Mouse (Mus musculus) T-cell, adult 66 days (primary cell): ENCODE measurements around the gene Gab2. TPM values are rescaled to one million over a fixed set of nuclear protein-coding genes. Genes with fewer than 3 reads are reported as not detected.

ENCODE experiments used
- total RNA-seq, 2 experiments: library from RNA; stranded (reverse); gene quantifications; 3 replicates in 1 of 2; 4 replicates in 1 of 2; pipeline ENCODE4 v1.2.4; 2023

Gab2 gene
- under 1 TPM; 0.36 to 0.99 TPM for total RNA-seq

DNA sequence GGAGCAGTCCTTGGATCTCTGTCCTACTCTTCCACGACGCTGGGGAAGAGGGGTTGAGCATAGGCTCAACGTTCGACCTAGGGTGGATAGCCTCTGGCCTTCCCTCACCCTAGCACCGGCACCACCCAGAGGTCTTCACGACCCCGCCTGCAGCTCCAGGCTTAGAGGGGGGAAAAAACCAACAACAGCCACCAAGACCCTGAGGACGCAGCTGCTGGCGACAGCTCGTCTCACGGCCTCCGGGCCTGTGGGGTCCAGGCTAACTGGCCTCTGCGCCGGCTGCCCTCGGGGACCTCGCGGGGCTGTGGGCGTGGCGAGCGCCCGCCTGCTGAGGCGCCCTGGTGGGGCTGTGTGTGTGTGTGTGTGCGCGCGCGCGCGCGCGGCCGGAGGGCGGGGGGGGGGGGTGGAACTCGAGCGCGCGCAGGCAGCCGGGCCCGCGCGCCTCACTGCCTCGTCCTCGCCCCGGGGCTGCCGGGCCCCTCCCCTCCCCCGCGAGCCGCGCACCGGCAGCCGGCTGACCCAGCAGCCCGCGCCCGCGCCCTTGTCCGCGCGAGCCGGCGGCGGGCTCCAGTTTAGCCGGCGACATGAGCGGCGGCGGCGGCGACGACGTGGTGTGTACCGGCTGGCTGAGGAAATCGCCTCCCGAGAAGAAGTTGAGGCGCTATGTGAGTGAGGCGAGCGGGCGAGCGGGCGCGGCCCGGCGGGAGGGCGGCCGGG is at the start of gene Gab2:
Gab2 (plus strand) TSS at position 345 of the 717 bp plus-strand sequence.

DNA sequence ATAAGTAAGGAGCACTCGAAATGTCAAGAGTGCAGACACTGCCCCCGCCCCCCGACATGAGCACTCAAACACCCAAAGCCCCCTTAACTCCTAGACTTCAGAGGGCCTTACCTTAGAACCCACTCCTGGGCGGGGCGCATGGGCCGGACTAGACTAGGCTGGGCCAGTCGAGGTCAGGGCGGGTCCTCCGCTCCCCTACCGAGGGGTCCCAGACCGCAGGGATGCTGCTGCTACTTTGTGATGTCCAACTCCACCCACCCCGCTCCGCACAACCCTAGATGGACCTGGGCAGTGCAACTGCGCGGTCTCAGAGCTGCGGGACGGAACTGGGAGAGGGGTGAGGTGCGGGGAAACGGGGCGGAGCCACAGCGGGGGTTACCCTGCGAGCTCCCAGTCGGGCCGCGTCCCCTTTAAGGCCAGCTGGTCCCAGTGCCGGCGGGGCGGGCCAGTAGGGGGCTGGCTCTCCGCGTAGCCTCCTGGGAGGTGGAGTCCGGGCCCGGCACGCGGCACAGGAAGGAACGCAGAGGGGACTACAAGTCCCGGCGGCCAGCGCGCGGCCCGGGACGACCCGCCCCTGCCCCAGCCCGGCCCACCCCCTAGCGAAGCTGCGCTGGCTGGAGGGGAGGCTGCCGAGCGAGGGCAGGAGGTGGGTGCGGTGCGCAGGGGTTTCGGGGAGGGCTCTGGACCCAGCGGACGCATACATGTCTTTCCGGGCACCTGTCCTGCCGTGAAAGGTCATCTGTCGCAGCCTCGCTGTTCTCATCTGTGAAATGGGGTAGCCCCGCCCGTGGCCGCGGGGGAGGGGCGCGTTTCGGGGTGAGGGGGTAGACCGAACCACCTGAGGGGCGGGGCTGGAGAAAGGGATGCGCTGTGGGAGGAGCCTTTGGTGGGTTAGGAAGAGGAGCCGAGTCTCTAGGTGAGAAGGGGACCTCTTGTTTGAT is 250.6 kb downstream of the Gab2 start, which contains the start of the genes Usp35 and Kctd21:
Usp35 (minus strand) TSS at position 295 of the 941 bp plus-strand sequence.
Kctd21 (plus strand) TSS at position 602 of the 941 bp plus-strand sequence.

Other genes with a start within 250 kb of the Gab2 start
- 10 to 100 TPM; 17.9 to 19.5 TPM for gene Nars2, start 130.1 kb upstream of the Gab2 start, total RNA-seq